Mouse (Mus musculus) embryonic facial prominence, embryonic 15.5 days (tissue): ENCODE measurements around the gene Kif3c. TPM values are rescaled to one million over a fixed set of nuclear protein-coding genes. Genes with fewer than 3 reads are reported as not detected.

ENCODE experiments used
- ATAC-seq: fragments of 200-750 bp; cut with Nextera tagmentation; 2 replicates; pipeline ENCODE4 v1.8.0; 2017; ENCODE audit warnings: low read depth, moderate TSS enrichment; ENCODE audit not compliant: insufficient number of reproducible peaks, low FRiP score, low TSS enrichment
- H3K27ac ChIP-seq: fragments of 300-500 bp; sonication (generic); replicated peaks from 2 replicates; pipeline ENCODE4 v1.5.1; 2015; ENCODE audit warnings: mild to moderate bottlenecking, inconsistent platforms
- H3K27me3 ChIP-seq: fragments of 300-500 bp; sonication (generic); 2 replicates; pipeline ENCODE4 v1.6.1; 2015; ENCODE audit warnings: inconsistent platforms
- H3K36me3 ChIP-seq: fragments of 300-500 bp; sonication (generic); 2 replicates; pipeline ENCODE4 v1.6.1; 2015; ENCODE audit warnings: mild to moderate bottlenecking, inconsistent platforms
- H3K4me1 ChIP-seq: fragments of 300-500 bp; sonication (generic); 2 replicates; pipeline ENCODE4 v1.6.1; 2015; ENCODE audit warnings: inconsistent platforms
- H3K4me2 ChIP-seq: fragments of 300-500 bp; sonication (generic); replicated peaks from 2 replicates; pipeline ENCODE4 v1.6.1; 2015; ENCODE audit warnings: mild to moderate bottlenecking, inconsistent platforms
- H3K4me3 ChIP-seq: fragments of 300-500 bp; sonication (generic); replicated peaks from 2 replicates; pipeline ENCODE4 v1.5.1; 2015; ENCODE audit warnings: mild to moderate bottlenecking, inconsistent platforms
- H3K9ac ChIP-seq: fragments of 300-500 bp; sonication (generic); 2 replicates; pipeline ENCODE4 v1.6.1; 2015; ENCODE audit warnings: inconsistent platforms
- H3K9me3 ChIP-seq: fragments of 300-500 bp; sonication (generic); replicated peaks from 2 replicates; pipeline ENCODE4 v1.6.1; 2016; ENCODE audit warnings: inconsistent platforms
- WGBS: fragments of 180-500 bp; shearing (Covaris S2); methylation state at CpG from one replicate; pipeline ENCODE4 v1.1.7; 2015; 5-methylcytosine and 5-hydroxymethylcytosine counted together
- polyA plus RNA-seq: library from polyadenylated mRNA; unstranded; fragments of >200 nt; fragmentation: Nextera tagmentation; extraction: Ambion mirVana; gene quantifications from 2 replicates; pipeline ENCODE4 v1.2.1, GENCODE M21; 2015

Gene Kif3c
- polyA plus RNA-seq, 1 experiment from 2014 or later = 14.8 TPM

GRCm38 (mm10) chr12:3370979-3371925 lies 6.3 kb downstream of the Kif3c start:
- Histone ChIP-seq H3K4me2 (peak overlapping the region; percentile 24; the same call in 1 of the 2 replicates), H3K4me3 (peak overlapping the region; percentile 10), H3K4me1 (peaks cover 50% of the 10 kb centered on the region), H3K27ac (0 out of 2 replicates have a peak overlapping the region, but pooled peaks have one; percentile 34), H3K36me3 (peaks cover 39% of the 10 kb centered on the region), H3K9me3 (no peaks in the 10 kb centered on the region), H3K9ac (no peak overlapping the region), H3K27me3 (no peaks in the 10 kb centered on the region)
- ATAC-seq = no peak
- 14% methylated on average over 11 of the region's 11 CpGs for WGBS

- H3K4me2 ChIP-seq = no peak overlapping the region
- WGBS = 47% methylated on average over 3 of the region's 3 CpGs
- 0 out of 2 replicates have a peak overlapping the region, but pooled peaks have one; percentile 34 for H3K27ac ChIP-seq
- peaks cover 43% of the 10 kb centered on the region for H3K4me1 ChIP-seq
- H3K9ac ChIP-seq = no peak overlapping the region
- peaks cover 37% of the 10 kb centered on the region for H3K36me3 ChIP-seq
- no peaks in the 10 kb centered on the region for H3K9me3 ChIP-seq
- H3K27me3 ChIP-seq = no peaks in the 10 kb centered on the region
- ATAC-seq = no peak
- H3K4me3 ChIP-seq = no peak overlapping the region
These were observed 7.1 kb downstream of the Kif3c start for GRCm38 (mm10) chr12:3371991-3372390.

GRCm38 (mm10) chr12:3373566-3373965 lies 8.6 kb downstream of the Kif3c start:
- H3K4me3 ChIP-seq = no peak overlapping the region
- 88% methylated on average over 6 of the region's 6 CpGs for WGBS
- H3K9me3 ChIP-seq = no peaks in the 10 kb centered on the region
- H3K4me2 ChIP-seq = no peak overlapping the region
- no peak for ATAC-seq
- H3K36me3 ChIP-seq = peaks cover 32% of the 10 kb centered on the region; the same call in 1 of the 2 replicates
- H3K27ac ChIP-seq = no peak overlapping the region
- no peak overlapping the region for H3K9ac ChIP-seq
- no peaks in the 10 kb centered on the region for H3K27me3 ChIP-seq
- peaks cover 29% of the 10 kb centered on the region for H3K4me1 ChIP-seq

- Histone ChIP-seq H3K9ac (no peak overlapping the region), H3K4me3 (no peak overlapping the region), H3K27ac (no peak overlapping the region), H3K36me3 (peaks cover 32% of the 10 kb centered on the region; the same call in 1 of the 2 replicates), H3K9me3 (no peaks in the 10 kb centered on the region), H3K4me1 (peaks cover 21% of the 10 kb centered on the region), H3K4me2 (no peak overlapping the region), H3K27me3 (no peaks in the 10 kb centered on the region)
- no peak for ATAC-seq
- WGBS = 65% methylated on average over 5 of the region's 5 CpGs
These were observed 9.6 kb downstream of the Kif3c start for GRCm38 (mm10) chr12:3374552-3374951.

GRCm38 (mm10) chr12:3377190-3377589 lies 12.3 kb downstream of the Kif3c start:
- no peak overlapping the region for H3K4me3 ChIP-seq
- H3K9me3 ChIP-seq = no peaks in the 10 kb centered on the region
- H3K27ac ChIP-seq = no peak overlapping the region
- peaks cover 34% of the 10 kb centered on the region for H3K36me3 ChIP-seq
- no peak overlapping the region for H3K9ac ChIP-seq
- ATAC-seq = no peak
- no peaks in the 10 kb centered on the region for H3K4me1 ChIP-seq
- H3K27me3 ChIP-seq = no peaks in the 10 kb centered on the region
- no peak overlapping the region for H3K4me2 ChIP-seq
- WGBS = 27% methylated on average over 3 of the region's 3 CpGs

GRCm38 (mm10) chr12:3377755-3378154 lies 12.8 kb downstream of the Kif3c start:
- no peaks in the 10 kb centered on the region for H3K9me3 ChIP-seq
- no peaks in the 10 kb centered on the region for H3K4me1 ChIP-seq
- H3K4me3 ChIP-seq = no peak overlapping the region
- H3K4me2 ChIP-seq = no peak overlapping the region
- H3K27ac ChIP-seq = no peak overlapping the region
- peaks cover 34% of the 10 kb centered on the region for H3K36me3 ChIP-seq
- no peak for ATAC-seq
- 72% methylated on average over 5 of the region's 5 CpGs for WGBS
- H3K27me3 ChIP-seq = no peaks in the 10 kb centered on the region
- H3K9ac ChIP-seq = no peak overlapping the region

GRCm38 (mm10) chr12:3384860-3385259 lies 19.9 kb downstream of the Kif3c start:
- Histone ChIP-seq H3K4me3 (no peak overlapping the region), H3K36me3 (peaks cover 37% of the 10 kb centered on the region), H3K4me1 (no peaks in the 10 kb centered on the region), H3K27me3 (no peaks in the 10 kb centered on the region), H3K9me3 (no peaks in the 10 kb centered on the region), H3K9ac (no peak overlapping the region), H3K4me2 (no peak overlapping the region), H3K27ac (no peak overlapping the region)
- 66% methylated on average over 1 of the region's 1 CpGs for WGBS
- no peak for ATAC-seq

- WGBS = 79% methylated on average over 6 of the region's 6 CpGs
- Histone ChIP-seq H3K27me3 (no peaks in the 10 kb centered on the region), H3K9ac (no peak overlapping the region), H3K27ac (no peak overlapping the region), H3K4me3 (no peak overlapping the region), H3K36me3 (peaks cover 40% of the 10 kb centered on the region), H3K4me2 (no peak overlapping the region), H3K9me3 (no peaks in the 10 kb centered on the region), H3K4me1 (no peaks in the 10 kb centered on the region)
- ATAC-seq = no peak
These were observed 20.3 kb downstream of the Kif3c start for GRCm38 (mm10) chr12:3385271-3385670.

- no peak; the same call in 1 of the 2 replicates for ATAC-seq
- no peak overlapping the region for H3K9ac ChIP-seq
- H3K36me3 ChIP-seq = peaks cover 39% of the 10 kb centered on the region
- H3K9me3 ChIP-seq = no peaks in the 10 kb centered on the region
- H3K4me3 ChIP-seq = no peak overlapping the region
- no peak overlapping the region for H3K27ac ChIP-seq
- H3K4me1 ChIP-seq = no peaks in the 10 kb centered on the region
- no peaks in the 10 kb centered on the region for H3K27me3 ChIP-seq
- WGBS = 58% methylated on average over 10 of the region's 10 CpGs
- no peak overlapping the region for H3K4me2 ChIP-seq
These were observed 21.0 kb downstream of the Kif3c start for GRCm38 (mm10) chr12:3385940-3386339.

- Histone ChIP-seq H3K27me3 (no peaks in the 10 kb centered on the region), H3K9me3 (no peaks in the 10 kb centered on the region), H3K4me3 (no peak overlapping the region), H3K9ac (no peak overlapping the region), H3K27ac (no peak overlapping the region), H3K36me3 (peaks cover 29% of the 10 kb centered on the region), H3K4me1 (no peaks in the 10 kb centered on the region), H3K4me2 (no peak overlapping the region)
- 92% methylated on average over 16 of the region's 16 CpGs for WGBS
- ATAC-seq = no peak
These were observed 23.0 kb downstream of the Kif3c start for GRCm38 (mm10) chr12:3387891-3388290.

- 90% methylated on average over 12 of the region's 12 CpGs for WGBS
These were observed 24.5 kb downstream of the Kif3c start for GRCm38 (mm10) chr12:3389394-3389793.

More at GRCm38 (mm10) chr12:3389394-3389793, 24.5 kb downstream of the Kif3c start:
- ATAC-seq = no peak
- Histone ChIP-seq H3K27me3 (no peaks in the 10 kb centered on the region), H3K27ac (no peak overlapping the region), H3K9ac (no peak overlapping the region), H3K4me3 (no peak overlapping the region), H3K4me1 (no peaks in the 10 kb centered on the region), H3K36me3 (peaks cover 29% of the 10 kb centered on the region), H3K9me3 (no peaks in the 10 kb centered on the region), H3K4me2 (no peak overlapping the region)
